Mouse (Mus musculus): ENCODE measurements at regions not wholly inside any gene's neighbourhood (a gene's known extent, or its start where the extent isn't known, plus 50 kb on each side); places are given as distances from the start of the nearest gene placed in this dataset.

DNA sequence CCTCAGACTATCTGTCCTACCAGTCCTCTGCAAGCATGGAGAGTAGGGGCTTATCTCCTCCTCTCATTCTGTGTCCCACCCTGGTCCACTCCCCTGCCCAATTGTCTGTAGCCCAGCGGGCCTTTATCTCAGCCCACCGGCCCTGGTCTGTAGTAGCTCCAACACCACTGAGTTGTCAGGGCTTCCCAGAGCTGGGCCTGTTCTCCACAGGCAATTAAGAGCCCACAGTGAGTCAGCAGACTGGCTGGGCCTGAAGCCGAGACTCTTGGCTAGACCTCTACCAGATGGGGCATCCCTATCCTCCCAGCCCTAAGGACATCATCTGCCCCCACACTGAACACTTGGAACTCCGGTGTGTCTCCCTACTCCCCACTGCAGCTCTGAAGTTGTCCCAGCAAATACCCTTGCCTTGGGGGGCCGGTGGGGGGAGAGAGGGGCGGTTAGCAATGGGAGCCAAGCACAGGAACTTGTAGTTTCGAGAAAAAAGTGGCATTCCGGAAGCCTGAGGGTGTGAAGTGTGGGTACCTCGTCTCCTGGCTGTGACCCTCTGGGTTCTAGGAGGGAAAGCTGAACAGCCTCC, 64.7 kb upstream of the Dlg1 start:
- DNase-seq: no peak

GRCm38 (mm10) chr16:31598989-31599421, 64.2 kb upstream of the Dlg1 start:
- no peak for DNase-seq

- DNase-seq: no peak
Measured at GRCm38 (mm10) chr16:31601278-31601677, 62.0 kb upstream of the Dlg1 start.

DNA sequence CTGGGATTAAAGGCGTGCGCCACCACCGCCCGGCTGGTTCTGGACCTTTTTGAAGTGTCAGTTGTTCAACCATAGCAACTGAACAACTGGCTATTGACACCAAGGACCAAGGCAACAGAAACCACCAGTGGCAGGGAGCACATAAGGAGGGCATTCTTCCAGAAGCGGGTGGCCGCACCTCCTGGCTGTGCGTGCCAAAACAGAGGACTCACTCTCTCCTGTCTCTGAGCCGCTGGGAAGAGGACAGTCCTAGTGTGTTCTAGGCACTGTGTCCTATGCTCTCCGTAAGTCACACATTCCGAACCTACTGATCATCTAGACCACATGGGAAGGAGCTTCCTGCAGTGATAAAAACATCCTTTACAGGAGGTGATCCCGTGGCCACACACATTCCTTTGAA, 60.1 kb upstream of the Dlg1 start:
- DNase-seq: no peak

- no peak for DNase-seq
Measured at GRCm38 (mm10) chr16:31606389-31607177, 56.7 kb upstream of the Dlg1 start.

GRCm38 (mm10) chr16:31608964-31609363, 54.3 kb upstream of the Dlg1 start:
- DNase-seq: no peak

DNA sequence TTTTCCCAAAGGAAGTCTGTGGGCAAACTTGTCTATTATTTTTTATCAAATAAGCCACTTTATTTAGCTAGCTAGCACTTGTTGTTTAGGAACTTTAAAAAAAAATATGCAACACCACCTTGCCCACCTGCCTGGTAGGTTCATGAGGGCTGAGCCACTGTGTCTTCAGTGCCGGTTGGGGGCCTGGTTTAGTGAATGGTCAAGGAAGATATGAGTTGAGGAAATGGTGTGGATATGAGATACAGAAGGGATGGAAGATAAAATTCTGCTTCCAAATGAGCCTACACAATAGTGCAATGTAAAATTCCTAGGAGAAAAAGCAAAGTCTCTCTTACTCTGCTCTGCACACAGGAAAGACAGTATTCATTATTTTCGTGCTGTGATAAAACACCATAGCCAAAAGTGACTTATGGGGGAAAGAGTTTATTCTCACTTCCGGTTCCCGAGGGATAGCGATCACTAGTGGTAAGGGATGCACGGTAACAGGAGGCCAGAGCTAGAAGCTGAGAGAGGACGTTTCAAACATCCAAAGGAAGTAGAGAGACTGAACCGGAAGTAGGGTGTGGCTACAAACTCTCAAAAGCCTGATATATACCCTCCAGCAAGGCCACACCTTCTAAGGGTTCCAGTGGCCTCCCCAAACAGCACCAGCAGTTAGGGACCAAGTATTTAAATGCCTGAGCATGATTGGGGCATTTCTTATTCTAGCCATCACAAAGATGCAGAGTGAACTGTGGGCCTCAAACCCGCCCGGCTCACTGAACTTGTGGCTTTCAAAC, 53.7 kb upstream of the Dlg1 start:
- no peak for DNase-seq

All from layer of hippocampus, postnatal 36 days (tissue).